Mouse (Mus musculus) large intestine, adult 2 months (tissue): ENCODE measurements around the gene Matk. TPM values are rescaled to one million over a fixed set of nuclear protein-coding genes. Genes with fewer than 3 reads are reported as not detected.
A peak's percentile ranks its signal among the peaks of the same experiment; 100 is the strongest.

Experiments
- DNase-seq: peaks from one replicate; pipeline ENCODE4 v3.0.0-alpha.2; 2012; ENCODE audit warnings: low read depth, low spot score
- WGBS: fragments of 180-500 bp; shearing (Covaris S2); methylation state at CpG from one replicate; pipeline ENCODE4 v1.1.7; 2018; 5-methylcytosine and 5-hydroxymethylcytosine counted together
- polyA plus RNA-seq: library from polyadenylated mRNA; depleted of rRNA; stranded (reverse); fragments of >200 nt; gene quantifications from 2 replicates; pipeline ENCODE4 v1.2.3, GENCODE M21; 2012

Gene Matk
- polyA plus RNA-seq, 1 experiment = 6.5 TPM

DNA sequence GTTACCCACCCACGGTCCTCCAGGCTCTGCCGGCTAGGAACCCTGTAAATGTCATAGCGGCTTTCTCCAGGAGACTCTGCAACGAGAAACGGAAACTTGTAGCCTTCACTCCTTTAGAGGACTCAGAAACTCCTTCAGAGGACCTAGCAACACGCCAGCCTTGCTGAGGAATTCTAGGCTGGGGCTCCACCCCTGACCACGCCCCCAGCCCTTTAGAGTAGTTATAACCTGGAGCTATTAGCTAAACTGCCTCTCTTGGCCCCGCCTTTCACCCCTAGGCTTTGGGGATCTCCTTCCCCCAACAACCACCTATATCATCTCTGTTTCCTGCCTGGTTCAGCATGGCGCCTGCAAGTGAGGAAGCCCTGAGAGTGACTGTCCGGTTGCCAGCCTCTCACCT lies 26.8 kb downstream of the Matk start:
- DNase-seq = no peak
- WGBS = 62% methylated on average over 10 of the region's 10 CpGs

DNA sequence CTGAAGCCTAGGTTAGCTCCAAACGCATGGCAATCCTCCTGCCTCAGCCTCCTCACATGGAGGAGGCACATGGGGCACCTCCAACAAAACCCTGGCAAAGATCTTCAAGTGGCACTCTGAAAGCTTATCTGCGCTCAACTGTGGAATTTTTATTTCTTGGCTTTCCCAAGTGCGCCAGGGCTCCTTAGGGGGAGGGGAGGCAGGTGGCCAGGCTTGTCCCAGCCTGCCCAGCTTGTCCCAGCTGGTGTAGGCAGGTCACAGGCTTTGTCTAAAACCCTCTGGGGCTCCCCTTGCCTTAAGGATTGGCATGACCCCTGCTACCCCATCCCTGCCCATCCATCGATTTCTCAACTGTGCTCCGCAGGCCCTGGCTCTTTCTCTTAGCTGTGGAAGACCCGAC lies 31.5 kb downstream of the Matk start:
- 50% methylated on average over 6 of the region's 6 CpGs for WGBS
- no peak for DNase-seq

DNA sequence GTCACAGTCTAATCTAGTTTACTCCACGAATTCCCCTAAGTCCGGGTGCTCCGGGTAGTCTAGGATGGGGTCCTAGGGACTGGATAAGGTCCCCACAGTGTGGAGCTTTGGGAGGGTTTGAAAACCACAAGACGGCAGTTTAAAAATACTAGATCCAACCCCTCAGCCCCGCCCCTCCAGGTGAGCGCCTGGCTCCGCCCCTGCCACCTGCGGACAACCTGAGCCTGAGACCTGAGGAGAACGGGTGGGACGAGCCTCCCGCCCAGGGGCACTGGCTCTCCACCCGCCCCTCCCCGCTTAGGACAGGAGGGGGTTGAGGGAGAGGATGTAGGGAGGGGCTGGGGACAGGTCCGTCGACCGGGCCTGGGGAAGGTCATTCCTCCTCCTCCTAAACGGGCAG lies 32.0 kb downstream of the Matk start:
- no peak for DNase-seq
- WGBS = 5% methylated on average over 17 of the region's 17 CpGs

DNA sequence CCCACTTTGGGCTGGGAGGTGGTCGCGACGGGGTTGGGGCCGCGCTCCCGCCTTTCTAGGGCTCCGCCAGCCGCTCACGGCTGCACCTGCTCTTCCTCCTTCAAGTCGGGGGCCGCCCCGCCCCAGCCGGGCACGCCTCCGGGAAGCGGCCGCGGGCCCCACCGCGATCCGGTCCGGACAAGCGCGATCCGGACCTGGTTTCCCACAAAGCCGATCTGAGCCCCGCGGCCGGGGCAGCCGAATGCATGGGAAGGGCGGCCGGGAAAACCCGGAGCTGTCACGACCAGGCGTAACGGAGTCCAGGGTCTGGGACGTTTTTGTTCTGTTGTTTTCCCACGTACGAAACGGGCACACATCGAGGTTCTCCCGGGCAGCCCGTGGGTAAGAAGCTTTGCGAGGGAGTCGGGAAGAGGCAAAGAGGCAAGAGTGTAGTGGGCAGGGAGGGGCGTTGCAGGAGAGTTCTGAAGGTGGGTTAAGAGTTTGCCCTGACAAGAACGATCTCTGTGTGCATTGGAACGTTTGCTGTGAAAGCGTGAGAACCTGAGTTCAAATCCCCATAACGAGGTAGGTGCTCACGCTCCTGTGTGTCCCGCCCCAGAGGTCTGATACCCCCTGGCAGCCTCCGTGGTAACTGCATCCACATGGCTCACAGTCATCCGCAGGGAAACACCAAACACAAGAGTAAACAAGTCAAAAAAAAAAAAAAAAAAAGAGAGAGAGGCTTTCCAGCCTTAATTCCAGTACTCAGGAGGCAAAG lies 33.1 kb downstream of the Matk start:
- 2% methylated on average over 54 of the region's 54 CpGs for WGBS
- DNase-seq = peak; percentile 85

DNA sequence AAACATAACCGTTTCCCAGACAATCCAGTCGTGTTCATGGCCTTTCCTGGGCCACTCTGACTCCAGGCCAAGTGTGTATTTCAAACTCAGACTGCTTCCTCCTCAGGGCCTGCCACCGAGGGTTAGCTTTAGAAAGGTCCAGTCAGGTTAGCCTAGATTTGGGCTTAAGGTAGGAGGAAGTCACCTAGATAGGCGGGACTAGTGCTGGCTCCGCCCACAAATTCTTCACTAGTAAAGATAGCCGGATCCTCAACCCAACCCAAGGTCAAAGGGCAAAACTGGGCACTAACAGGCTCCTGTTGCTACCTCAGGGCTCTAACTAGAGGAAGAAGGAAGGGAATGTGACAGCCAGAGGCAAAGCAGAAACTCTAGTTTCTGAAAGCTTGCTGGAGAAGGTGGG lies 33.9 kb downstream of the Matk start:
- peak; percentile 100 for DNase-seq
- 17% methylated on average over 6 of the region's 6 CpGs for WGBS

DNA sequence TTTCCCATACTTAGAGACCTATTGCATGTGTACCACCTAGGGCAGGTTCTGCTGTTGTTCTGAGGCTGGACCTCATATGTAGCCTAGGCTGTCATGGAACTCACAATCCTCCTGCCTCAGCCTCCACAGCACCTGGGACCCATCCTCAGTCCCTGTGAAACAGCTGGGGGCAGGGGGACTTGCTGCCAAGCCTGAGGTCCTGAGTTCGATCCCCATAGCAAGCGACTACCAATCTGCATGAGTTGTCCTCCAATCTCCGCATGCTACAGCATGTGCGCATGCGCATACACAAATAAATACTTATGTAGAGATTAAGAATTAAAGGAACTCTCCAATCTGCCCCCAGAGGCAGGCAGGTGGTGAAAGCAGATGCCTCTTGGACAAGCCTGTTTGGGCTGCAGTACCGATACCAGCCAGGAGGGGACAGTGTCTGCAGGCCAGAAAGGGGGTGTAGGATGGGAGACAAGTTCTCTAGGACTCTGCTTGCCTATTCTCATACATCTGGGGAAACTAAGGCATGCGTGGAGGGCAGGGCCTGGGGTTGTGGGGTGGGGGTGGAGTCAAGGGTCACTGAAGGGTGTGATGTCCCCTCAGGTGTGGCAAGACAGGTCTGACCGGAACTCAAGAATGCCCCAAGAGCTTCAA lies 34.9 kb downstream of the Matk start:
- no peak for DNase-seq
- WGBS = 53% methylated on average over 8 of the region's 8 CpGs

DNA sequence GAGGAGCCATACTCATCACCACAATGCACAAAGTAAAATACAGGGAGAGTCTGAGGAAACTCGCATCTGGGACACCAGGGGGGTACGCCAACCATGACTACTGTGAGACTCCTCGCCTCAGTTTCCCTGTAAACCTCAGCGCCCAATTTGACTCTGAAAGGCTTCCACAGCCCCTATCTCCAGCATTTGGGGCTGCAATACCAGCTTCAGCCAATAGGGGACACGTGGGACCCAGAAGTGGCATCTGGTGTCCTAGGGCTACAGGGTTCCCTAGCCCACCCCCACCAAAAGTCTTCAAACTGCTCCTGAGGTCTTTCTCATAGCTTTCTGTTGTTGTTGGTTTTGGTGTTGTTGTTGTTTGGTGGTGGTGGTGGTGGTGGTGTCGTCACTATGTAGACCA lies 35.9 kb downstream of the Matk start:
- DNase-seq = no peak

DNA sequence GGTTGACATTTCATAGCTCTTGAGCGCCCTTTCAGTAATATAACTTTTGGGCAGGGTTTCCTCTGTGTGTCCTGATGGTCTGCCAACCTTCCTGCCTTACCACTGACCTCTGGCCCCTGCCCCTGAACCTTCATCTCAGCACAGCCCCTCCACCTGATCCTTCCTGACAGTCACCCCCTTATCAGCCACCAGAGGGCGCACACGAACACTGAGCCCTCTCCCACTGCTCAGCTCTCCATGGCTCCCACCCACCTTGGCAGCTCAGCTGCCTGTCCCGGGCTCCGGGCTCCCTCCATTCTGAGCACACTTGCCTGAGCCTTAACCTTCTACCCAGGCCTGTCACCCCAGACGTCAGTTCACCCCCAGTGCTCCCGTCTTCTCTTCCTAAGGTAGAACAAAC lies 36.5 kb downstream of the Matk start:
- WGBS = 3% methylated on average over 7 of the region's 7 CpGs

More for the DNA sequence above, 35.9 kb downstream of the Matk start:
- 22% methylated on average over 6 of the region's 6 CpGs for WGBS

DNA sequence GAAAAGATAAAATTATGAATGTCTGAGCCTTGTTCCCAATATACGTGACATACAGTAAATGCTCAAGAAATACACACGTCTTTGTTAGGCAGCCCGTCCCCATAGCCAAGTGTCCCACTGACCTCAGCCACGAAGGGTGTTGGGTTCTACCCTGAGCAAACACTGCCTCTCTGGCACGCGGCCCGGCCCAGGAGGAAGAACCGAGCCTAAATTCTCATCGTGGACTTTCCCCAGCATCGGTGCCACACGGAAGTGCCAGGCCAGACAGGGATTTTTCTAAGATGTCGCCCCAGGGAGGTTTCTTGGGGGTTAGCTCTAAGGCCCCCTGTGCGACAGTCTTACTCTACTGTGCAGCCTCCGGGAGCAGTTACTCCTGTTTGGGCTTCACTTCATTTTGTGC lies 37.1 kb downstream of the Matk start:
- DNase-seq = no peak
- 26% methylated on average over 14 of the region's 14 CpGs for whole genome bisulfite sequencing

More for the DNA sequence above, 36.5 kb downstream of the Matk start:
- no peak for DNase-seq

DNA sequence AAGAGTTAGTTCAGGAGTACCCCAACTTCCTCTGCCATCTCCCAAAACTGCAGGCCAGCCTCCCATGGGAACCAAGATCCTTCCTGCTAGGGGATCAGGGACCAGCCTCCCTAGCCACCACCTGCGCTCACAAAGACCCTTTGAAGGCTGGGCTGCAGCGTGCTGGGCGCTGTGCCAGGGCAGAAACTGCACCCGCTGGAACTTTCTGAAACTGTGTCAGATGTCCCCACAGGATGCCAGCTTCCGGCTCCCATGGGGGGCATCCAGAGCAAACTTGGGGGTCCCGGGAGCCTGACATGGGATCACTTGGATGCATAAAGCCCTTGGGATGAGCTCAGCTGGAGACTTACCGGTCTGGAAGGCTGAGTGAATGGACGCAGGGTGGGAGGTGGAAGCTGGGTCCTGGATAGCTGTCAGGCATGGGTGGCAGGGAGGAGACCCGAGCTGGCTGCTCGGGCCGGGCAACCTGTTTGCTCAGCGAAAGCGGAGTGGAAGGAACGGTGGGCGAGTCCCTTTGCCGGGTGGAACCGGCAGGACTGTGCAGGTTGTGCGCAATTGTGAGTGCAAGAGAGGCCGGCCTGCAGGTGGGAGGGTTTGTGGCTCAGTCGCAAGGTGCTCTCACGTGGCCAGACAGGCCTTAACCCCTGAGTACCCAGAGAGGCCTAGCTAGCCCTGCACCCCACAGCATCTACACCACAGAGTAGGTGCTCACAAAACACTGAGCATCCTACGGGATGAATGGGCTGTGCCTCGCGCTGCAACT lies 38.1 kb downstream of the Matk start:
- 14% methylated on average over 24 of the region's 24 CpGs for WGBS
- DNase-seq = no peak

DNA sequence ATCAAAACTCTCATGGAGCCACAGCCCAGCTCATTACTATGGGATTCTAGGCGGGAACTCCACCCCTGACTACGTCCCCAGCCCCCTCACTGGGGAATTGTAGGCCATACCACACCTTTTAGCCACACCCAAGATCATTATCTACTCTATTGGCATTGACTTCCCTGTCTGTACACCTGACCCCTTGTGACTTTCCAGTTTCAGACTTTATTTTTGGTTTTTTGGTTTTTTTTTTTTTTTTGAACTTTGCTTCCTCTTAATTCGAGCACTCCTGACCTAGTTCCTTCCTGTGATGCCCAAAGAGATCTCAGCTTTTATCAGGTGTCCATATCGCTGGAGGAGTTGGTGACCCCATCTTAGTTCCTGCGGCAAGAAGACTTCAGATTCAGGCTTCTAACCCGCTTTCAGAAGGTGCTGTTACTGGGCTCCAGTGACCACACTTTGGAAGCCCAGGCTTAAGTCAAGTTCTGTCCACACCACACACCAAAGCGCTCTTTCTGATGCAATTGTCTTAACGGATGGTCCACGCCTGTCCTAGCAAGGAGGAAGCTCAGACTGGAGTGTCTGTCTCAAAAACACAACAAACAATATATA lies 38.9 kb downstream of the Matk start, which contains the start of gene Tjp3:
Gene Tjp3, minus strand, starts transcription at position 71 of the 594 bp plus-strand sequence.
- 29% methylated on average over 9 of the region's 9 CpGs for WGBS
- DNase-seq = no peak

DNA sequence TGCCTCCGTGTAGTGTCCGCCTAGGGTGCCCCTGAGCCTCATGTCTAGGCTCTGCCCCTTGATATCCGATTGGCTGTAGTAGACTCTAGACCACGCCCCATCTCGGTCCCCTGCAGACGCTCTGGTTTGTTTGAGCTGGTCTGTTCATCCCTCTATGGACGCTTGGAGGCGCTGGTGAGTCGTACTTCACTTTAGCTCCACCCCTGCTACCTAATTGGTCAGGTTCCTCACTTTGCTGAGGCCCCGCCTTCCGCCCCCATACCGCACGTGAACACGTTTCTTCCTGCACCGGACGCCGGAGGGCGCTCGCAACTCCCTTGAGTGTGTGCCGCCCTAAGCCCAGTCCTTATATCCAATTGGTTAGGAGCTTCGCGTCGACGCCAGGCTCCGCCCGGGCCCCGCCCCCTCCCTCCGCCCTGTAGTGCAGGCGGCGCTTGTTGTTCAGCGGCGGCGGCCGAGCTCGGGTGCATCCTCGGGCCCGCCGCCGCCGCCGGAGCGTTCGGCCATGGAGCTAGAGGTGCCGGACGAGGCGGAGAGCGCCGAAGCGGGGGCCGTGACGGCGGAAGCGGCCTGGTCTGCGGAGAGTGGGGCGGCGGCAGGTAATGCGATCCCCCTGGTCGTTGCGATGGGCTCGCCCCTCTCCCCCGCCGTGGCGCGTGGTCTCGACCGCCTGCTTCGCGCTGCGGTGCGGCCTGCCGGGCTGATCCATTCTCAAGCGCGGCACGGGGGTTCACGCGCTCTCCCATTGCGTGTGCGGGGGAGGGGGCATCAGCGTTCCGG lies 40.0 kb downstream of the Matk start, which contains the start of gene Pip5k1c:
Gene Pip5k1c, plus strand, starts transcription at position 410 of the 780 bp plus-strand sequence.
- peak; percentile 99 for DNase-seq
- under 1% methylated on average over 80 of the region's 80 CpGs for WGBS

DNA sequence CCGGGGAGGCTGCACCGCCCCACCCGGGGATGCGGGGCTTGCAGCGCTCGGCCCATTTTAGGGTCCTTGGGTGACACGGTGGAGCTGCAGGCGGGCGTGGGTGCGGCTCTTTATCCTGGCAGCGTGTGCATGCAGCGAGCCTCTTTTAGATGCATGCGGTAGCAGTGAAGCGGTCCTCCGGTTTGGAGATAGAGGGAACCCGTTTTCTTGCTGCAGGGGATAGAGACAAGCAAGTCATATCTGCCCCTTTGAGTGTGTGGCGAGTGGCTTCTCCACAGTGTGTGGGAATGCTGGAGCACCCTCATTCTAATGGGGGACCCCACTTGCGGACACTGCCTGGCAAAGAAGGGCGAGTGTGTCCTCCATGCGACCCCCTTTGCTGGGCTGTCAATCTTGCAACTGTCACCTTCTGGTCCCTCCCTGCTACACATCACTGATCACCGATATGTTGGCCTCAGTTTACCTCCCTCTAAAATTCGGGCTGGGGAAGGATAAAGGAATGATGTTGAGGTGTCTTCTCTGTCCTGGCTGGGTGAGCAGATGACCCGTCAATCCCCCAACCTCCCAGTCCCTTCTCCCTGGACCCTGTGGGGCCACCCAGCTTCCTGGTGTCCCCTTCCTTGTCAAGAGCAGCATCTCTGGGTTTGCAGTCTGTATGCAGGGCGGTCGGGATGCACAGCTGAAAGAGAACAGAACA lies 40.7 kb downstream of the Matk start:
- WGBS = 1% methylated on average over 25 of the region's 25 CpGs
- DNase-seq = no peak

DNA sequence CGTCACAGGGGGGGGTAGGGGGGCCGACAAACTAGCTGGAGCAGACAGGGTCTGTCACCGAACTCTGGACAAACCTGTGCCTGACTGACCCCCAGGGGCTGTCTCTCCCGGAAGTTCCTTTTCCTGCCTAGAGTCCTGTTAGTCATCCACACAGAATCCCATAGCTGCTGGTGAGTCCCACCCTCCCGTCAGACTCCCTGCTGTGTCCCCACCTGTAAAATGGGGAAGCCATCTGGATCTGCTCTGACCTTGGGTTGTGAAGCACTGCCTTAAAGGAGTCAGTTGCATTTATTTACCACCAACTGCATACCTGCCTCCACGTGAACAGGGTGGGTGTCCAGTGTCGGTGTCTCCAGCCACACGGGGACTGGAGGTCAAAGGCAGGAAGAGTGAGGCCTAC lies 41.7 kb downstream of the Matk start:
- WGBS = 30% methylated on average over 8 of the region's 8 CpGs
- no peak for DNase-seq

DNA sequence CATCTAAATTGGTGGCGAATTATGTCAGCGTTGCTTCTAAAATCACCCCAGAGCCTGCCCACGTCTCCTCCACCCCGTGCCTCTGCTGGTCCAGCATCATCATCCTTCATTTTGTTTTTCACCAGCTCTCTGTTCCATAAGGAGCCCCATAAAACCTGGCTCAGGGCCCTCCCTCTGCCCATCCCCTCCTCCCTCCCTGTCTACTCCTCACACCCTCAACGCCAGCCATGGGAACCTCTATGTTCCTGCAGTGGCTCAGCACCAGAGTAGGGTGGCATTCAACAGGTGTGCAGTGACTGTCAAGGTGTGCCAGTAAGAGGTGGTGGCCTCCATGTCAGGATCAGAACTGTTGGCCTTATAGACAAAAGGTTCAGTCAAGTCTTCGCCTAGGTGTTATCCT lies 42.5 kb downstream of the Matk start:
- 75% methylated on average over 6 of the region's 6 CpGs for WGBS
- DNase-seq = no peak

DNA sequence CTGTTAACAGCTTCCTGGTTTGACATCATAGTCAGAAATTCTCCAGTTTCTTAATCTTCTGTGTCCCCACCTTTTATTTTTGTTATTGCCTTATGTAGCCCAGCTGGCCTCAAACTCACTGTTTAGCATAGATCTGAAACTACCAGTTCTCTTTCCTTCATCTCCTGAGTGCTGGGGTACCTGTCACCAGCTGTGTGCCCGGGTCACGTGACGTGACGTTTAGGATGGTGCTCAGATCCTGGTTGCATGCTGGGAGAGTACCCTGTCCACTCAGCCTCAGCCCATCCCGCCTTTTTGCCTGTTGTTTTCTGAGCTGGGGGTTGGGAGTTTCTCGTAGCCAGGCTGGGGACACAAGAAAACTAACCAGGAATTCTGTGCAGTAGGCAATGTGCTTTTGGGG lies 44.5 kb downstream of the Matk start:
- 73% methylated on average over 6 of the region's 6 CpGs for WGBS
- DNase-seq = no peak

DNA sequence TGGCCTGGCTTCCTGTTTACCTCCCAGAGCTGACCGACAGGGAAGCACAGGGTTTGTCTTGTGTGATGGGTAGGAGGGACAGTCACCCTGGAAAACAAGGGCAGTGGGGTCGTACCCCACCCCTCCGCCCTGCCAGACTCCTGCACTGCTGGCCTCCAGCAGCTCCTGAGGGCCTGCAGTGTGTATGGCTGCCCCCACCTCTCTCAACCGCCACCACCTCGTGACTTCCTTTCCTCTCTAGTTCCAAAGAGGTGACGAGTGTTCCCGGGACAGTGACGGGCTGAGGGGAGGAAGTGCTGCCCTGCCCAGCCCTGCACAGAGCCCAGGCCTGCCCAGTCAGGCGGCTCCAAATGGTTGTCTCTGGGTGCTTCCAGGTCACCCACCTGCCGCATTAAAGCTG lies 45.1 kb downstream of the Matk start:
- no peak for DNase-seq
- WGBS = 47% methylated on average over 10 of the region's 10 CpGs

DNA sequence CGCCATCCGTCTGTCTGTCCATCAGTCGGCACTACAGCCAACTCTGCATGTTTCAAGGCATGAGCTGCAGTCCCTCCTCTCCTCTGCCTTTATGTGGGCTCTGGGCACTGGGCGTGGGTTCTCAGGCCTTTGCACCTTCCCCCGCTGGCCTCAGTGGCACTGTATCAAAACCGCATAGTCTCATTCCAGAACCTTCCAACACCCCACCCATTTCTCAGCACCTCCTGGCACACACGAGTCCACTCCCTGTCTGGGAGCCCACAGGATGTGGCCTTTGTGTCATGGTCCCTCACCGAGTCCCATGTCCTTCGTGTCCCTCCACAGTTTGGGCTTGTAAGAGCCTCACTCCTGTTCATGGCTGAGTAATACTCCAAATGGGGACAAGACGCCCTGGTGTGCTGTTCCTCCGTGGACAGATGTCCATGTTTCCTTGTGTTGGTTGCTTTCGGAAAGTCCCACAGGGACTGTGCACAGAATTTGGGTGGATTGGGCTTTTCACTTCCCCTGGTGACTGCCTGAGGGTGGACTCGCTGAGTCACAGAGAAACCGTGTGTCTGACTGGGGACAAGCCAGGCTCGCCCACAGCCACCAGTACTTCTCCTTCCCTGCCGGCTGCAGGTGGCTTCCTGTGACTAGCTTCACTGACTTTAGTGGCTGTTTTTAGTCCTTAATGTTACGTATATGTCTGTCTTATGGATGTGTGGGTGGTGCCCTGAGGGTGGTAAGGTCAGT lies 45.8 kb downstream of the Matk start:
- WGBS = 80% methylated on average over 17 of the region's 17 CpGs
- no peak for DNase-seq
